Mouse (Mus musculus): ENCODE results near the gene Olfr495. TPM values are rescaled to one million over a fixed set of nuclear protein-coding genes. Genes with fewer than 3 reads are reported as not detected.

Gene Olfr495
- total RNA-seq (2021): not detected

- no peak for DNase-seq (ENCODE audit: extremely low spot score in 1 of 2, low spot score in 2 of 2)
Measured at GRCm38 (mm10) chr7:108392867-108393266, at the start of gene Olfr495. TSS of gene Olfr495 (plus strand) at chr7:108393167.

GRCm38 (mm10) chr7:108346879-108347278 lies 46.1 kb upstream of the Olfr495 start, which contains the start of gene Olfr493:
TSS of gene Olfr493 (minus strand) at chr7:108346979.
- intact Hi-C loops (cut with DNase I): no loop called here
- DNase-seq (ENCODE audit: extremely low spot score in 1 of 2, low spot score in 2 of 2): no peak

More at GRCm38 (mm10) chr7:108392867-108393266, at the start of gene Olfr495:
- intact Hi-C loops (cut with DNase I): no loop called here

- DNase-seq (ENCODE audit: extremely low spot score in 1 of 2, low spot score in 2 of 2): no peak
- intact Hi-C loops (cut with DNase I): no loop called here
Measured at GRCm38 (mm10) chr7:108365035-108365434, 27.9 kb upstream of the Olfr495 start, which contains the start of gene Olfr494. TSS of gene Olfr494 (plus strand) at chr7:108365335.

GRCm38 (mm10) chr7:108420121-108420520 lies 27.2 kb downstream of the Olfr495 start, which contains the start of gene Olfr497:
TSS of gene Olfr497 (plus strand) at chr7:108420421.
- intact Hi-C loops (cut with DNase I): no loop called here
- no peak for DNase-seq (ENCODE audit: extremely low spot score in 1 of 2, low spot score in 2 of 2)

Other genes with a start within 250 kb of the Olfr495 start
- not detected for gene Olfr485, start 233.3 kb upstream of the Olfr495 start, total RNA-seq (2021)
- gene Olfr486, start 220.4 kb upstream of the Olfr495 start, total RNA-seq (2021): not detected
- gene Olfr487, start 178.5 kb upstream of the Olfr495 start, total RNA-seq (2021): not detected
- gene Olfr488, start 134.8 kb upstream of the Olfr495 start, total RNA-seq (2021): not detected
- not detected for gene Olfr490, start 104.2 kb upstream of the Olfr495 start, total RNA-seq (2021)
- gene Olfr491, start 79.7 kb upstream of the Olfr495 start, total RNA-seq (2021): not detected
- not detected for gene Olfr492, start 69.5 kb upstream of the Olfr495 start, total RNA-seq (2021)
- gene Olfr493, start 46.2 kb upstream of the Olfr495 start, total RNA-seq (2021): not detected
- gene Olfr494, start 27.8 kb upstream of the Olfr495 start, total RNA-seq (2021): not detected
- not detected for gene Olfr497, start 27.3 kb downstream of the Olfr495 start, total RNA-seq (2021)
- gene Olfr498, start 72.2 kb downstream of the Olfr495 start, total RNA-seq (2021): not detected
- gene Olfr502, start 131.9 kb downstream of the Olfr495 start, total RNA-seq (2021): not detected
- gene Olfr503, start 151.4 kb downstream of the Olfr495 start, total RNA-seq (2021): not detected
- not detected for gene Olfr504, start 172.6 kb downstream of the Olfr495 start, total RNA-seq (2021)
- not detected for gene Olfr506, start 217.6 kb downstream of the Olfr495 start, total RNA-seq (2021)
- gene Olfr507, start 228.6 kb downstream of the Olfr495 start, total RNA-seq (2021): not detected
- gene Olfr508, start 236.8 kb downstream of the Olfr495 start, total RNA-seq (2021): not detected